Mouse (Mus musculus): ENCODE results near the gene Krt90. TPM values are rescaled to one million over a fixed set of nuclear protein-coding genes. Genes with fewer than 3 reads are reported as not detected.

Gene Krt90
- polyA plus RNA-seq, 1 experiment from 2014 or later, result not detected

DNA sequence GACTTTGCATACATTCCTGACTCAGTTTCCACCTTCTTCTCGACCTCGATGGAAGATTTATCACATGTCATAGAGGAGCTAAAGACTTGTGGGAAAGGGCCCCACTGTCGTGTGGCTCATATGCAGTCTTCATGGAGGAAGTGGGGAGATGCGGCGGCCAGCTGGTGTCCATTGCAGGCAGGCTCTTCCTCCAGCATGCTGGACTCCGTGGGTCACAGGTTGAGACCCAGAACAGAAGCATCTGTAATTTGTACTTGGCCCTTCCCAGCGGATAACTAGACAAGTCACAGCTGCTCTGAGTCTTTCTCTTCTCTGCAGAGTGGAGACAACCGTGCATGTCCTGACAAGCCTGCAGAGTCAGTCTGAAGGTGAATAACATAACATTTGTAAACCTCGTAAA lies 54.5 kb downstream of the Krt90 start:
- ATAC-seq (ENCODE audit: insufficient read depth), result no peak
- 40% methylated on average over 9 of the region's 9 CpGs for WGBS (ENCODE audit: insufficient replicate concordance)
- H3K9ac ChIP-seq, result no peak overlapping the region

DNA sequence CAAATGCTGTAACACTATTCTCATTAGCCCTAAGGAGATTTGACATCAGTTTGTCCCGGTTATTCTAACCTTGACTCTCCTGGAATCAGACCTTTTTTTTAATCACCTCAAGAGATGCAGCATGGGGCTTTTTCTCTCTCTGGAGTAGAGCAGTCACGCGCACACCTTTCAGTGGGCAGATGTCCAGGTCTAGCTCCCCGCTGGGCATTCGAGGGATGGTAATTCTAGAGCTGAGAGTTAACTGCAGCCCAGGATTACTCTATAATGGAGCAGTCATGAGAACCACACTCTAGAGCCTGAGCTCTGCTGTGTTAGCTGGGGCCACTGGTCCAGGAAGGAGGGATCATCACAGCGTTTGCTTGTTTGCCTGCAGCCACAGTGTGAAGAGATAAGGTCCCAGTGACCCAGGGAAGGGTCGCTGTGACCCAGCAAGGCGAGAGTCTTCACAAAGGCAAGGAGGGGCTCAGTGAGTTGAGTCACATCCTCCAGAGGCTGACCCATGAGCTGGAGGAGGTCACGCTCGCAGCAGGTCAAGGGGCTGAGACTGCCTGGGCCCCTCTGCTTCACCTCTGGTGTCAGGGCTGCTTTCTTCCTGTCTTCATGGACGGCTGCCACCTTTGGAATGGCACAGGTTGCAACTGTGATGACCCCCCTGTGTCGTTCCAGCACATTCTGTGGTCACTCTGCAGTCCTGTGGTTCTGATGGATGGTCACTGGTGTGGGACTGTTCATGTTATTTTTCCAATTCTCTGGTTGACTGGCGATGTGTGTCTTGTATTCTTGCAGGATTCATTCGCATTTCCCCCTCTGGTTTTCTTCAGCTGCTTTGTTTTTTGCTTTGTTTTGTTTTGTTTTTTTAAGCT lies 55.6 kb downstream of the Krt90 start:
- Histone ChIP-seq H3K36me3 (replicated peaks) (no peaks in the 10 kb centered on the region), H3K27me3 (no peaks in the 10 kb centered on the region), H3K9ac (no peak overlapping the region), H3K9me3 (replicated peaks) (no peaks in the 10 kb centered on the region), H3K4me3 (replicated peaks) (no peak overlapping the region), H3K4me1 (replicated peaks) (no peaks in the 10 kb centered on the region), H3K27ac (replicated peaks) (no peak overlapping the region), H3K4me2 (no peak overlapping the region)
- ATAC-seq (ENCODE audit: insufficient read depth), result no peak
- WGBS (ENCODE audit: insufficient replicate concordance), result 38% methylated on average over 14 of the region's 14 CpGs

More for the DNA sequence above, 54.5 kb downstream of the Krt90 start:
- no peaks in the 10 kb centered on the region for H3K9me3 ChIP-seq (replicated peaks)
- H3K4me2 ChIP-seq, result no peak overlapping the region
- H3K4me1 ChIP-seq (replicated peaks), result no peaks in the 10 kb centered on the region
- H3K27me3 ChIP-seq, result no peaks in the 10 kb centered on the region
- no peak overlapping the region for H3K27ac ChIP-seq (replicated peaks)
- H3K36me3 ChIP-seq (replicated peaks), result no peaks in the 10 kb centered on the region
- no peak overlapping the region for H3K4me3 ChIP-seq (replicated peaks)

Small RNA genes within 50 kb of the gene (microRNA-seq; reads per million reads assigned to microRNA genes)
- gene Gm44393 (not detected), gene Gm44460 (not detected)

Other genes starting within 250 kb of the Krt90 start
- 0.43 and 0.44 TPM in 2 replicates for gene Krt80, start 192.8 kb downstream of the Krt90 start, polyA plus RNA-seq (2015; fragmentation: Nextera tagmentation; extraction: Ambion mirVana)
- 1.7 TPM in 2 replicates for gene Krt7, start 151.9 kb downstream of the Krt90 start, polyA plus RNA-seq (2015; fragmentation: Nextera tagmentation; extraction: Ambion mirVana)
- gene Krt87, start 124.1 kb downstream of the Krt90 start, polyA plus RNA-seq (2015; fragmentation: Nextera tagmentation; extraction: Ambion mirVana), result not detected in 2 replicates
- not detected in 2 replicates for gene Krt88, start 115.2 kb downstream of the Krt90 start, polyA plus RNA-seq (2015; fragmentation: Nextera tagmentation; extraction: Ambion mirVana)
- gene Krt81, start 99.2 kb downstream of the Krt90 start, polyA plus RNA-seq (2015; fragmentation: Nextera tagmentation; extraction: Ambion mirVana), result not detected in 2 replicates
- gene Krt86, start 89.5 kb downstream of the Krt90 start, polyA plus RNA-seq (2015; fragmentation: Nextera tagmentation; extraction: Ambion mirVana), result not detected in 2 replicates
- gene Krt83, start 71.4 kb downstream of the Krt90 start, polyA plus RNA-seq (2015; fragmentation: Nextera tagmentation; extraction: Ambion mirVana), result 0.32 and 0.51 TPM in 2 replicates
- gene Gm49425, start 45.7 kb downstream of the Krt90 start, polyA plus RNA-seq (2015; fragmentation: Nextera tagmentation; extraction: Ambion mirVana), result not detected in 2 replicates
- gene Krt84, start 30.1 kb downstream of the Krt90 start, polyA plus RNA-seq (2015; fragmentation: Nextera tagmentation; extraction: Ambion mirVana), result 0.05 TPM in 1 of 2 replicates, not detected in the other
- gene Krt82, start 12.3 kb downstream of the Krt90 start, polyA plus RNA-seq (2015; fragmentation: Nextera tagmentation; extraction: Ambion mirVana), result not detected in 2 replicates
- not detected in 2 replicates for gene Krt75, start 11.0 kb upstream of the Krt90 start, polyA plus RNA-seq (2015; fragmentation: Nextera tagmentation; extraction: Ambion mirVana)
- not detected in 2 replicates for gene Gm5414, start 65.2 kb upstream of the Krt90 start, polyA plus RNA-seq (2015; fragmentation: Nextera tagmentation; extraction: Ambion mirVana)
- not detected in 2 replicates for gene Gm5478, start 84.4 kb upstream of the Krt90 start, polyA plus RNA-seq (2015; fragmentation: Nextera tagmentation; extraction: Ambion mirVana)
- not detected in 2 replicates for gene Krt6b, start 117.3 kb upstream of the Krt90 start, polyA plus RNA-seq (2015; fragmentation: Nextera tagmentation; extraction: Ambion mirVana)
- 0.05 and 0.17 TPM in 2 replicates for gene Krt6a, start 131.4 kb upstream of the Krt90 start, polyA plus RNA-seq (2015; fragmentation: Nextera tagmentation; extraction: Ambion mirVana)
- 0.14 and 0.53 TPM in 2 replicates for gene Krt5, start 149.9 kb upstream of the Krt90 start, polyA plus RNA-seq (2015; fragmentation: Nextera tagmentation; extraction: Ambion mirVana)
- gene Krt71, start 180.2 kb upstream of the Krt90 start, polyA plus RNA-seq (2015; fragmentation: Nextera tagmentation; extraction: Ambion mirVana), result not detected in 2 replicates
- gene Krt72, start 223.5 kb upstream of the Krt90 start, polyA plus RNA-seq (2015; fragmentation: Nextera tagmentation; extraction: Ambion mirVana), result not detected in 2 replicates
- gene Krt73, start 239.4 kb upstream of the Krt90 start, polyA plus RNA-seq (2015; fragmentation: Nextera tagmentation; extraction: Ambion mirVana), result not detected in 2 replicates